Mouse (Mus musculus) liver, postnatal 0 days (tissue): ENCODE data around the gene Mymk. TPM values are rescaled to one million over a fixed set of nuclear protein-coding genes. Genes with fewer than 3 reads are reported as not detected.

ENCODE experiments used
- ATAC-seq: fragments of 200-750 bp; cut with Nextera tagmentation; 2 replicates; pipeline ENCODE4 v1.8.0; 2017; ENCODE audit warnings: mild to moderate bottlenecking, moderate library complexity
- DNase-seq: peaks from one replicate; pipeline ENCODE4 v3.0.0-alpha.2; 2016
- H3K27ac ChIP-seq: fragments of 300-500 bp; sonication (generic); 2 replicates; pipeline ENCODE4 v1.5.1; 2014; ENCODE audit warnings: antibody characterized with exemption, moderate library complexity, mild to moderate bottlenecking, low read depth
- H3K27me3 ChIP-seq: fragments of 300-500 bp; sonication (generic); 2 replicates; pipeline ENCODE4 v1.6.1; 2014; ENCODE audit warnings: low read length, control low read depth, mixed read lengths; ENCODE audit not compliant: insufficient read depth
- H3K36me3 ChIP-seq: fragments of 300-500 bp; sonication (generic); replicated peaks from 2 replicates; pipeline ENCODE4 v1.6.1; 2014; ENCODE audit warnings: mild to moderate bottlenecking, control low read depth, low read length, moderate library complexity, mixed read lengths; ENCODE audit not compliant: insufficient read depth
- H3K4me1 ChIP-seq: fragments of 300-500 bp; sonication (generic); 2 replicates; pipeline ENCODE4 v1.6.1; 2014; ENCODE audit warnings: antibody characterized with exemption, mild to moderate bottlenecking, control low read depth; ENCODE audit not compliant: insufficient read depth
- H3K4me2 ChIP-seq: fragments of 300-500 bp; sonication (generic); 2 replicates; pipeline ENCODE4 v1.6.1; 2014; ENCODE audit warnings: low read depth, mild to moderate bottlenecking, low read length, moderate library complexity, mixed read lengths
- H3K4me3 ChIP-seq: fragments of 300-500 bp; sonication (generic); 2 replicates; pipeline ENCODE4 v1.5.1; 2014; ENCODE audit warnings: low read depth, low read length
- H3K9ac ChIP-seq: fragments of 300-500 bp; sonication (generic); replicated peaks from 2 replicates; pipeline ENCODE4 v1.6.1; 2014; ENCODE audit warnings: mild to moderate bottlenecking, moderate library complexity
- H3K9me3 ChIP-seq: fragments of 300-500 bp; sonication (generic); 2 replicates; pipeline ENCODE4 v1.6.1; 2016; ENCODE audit warnings: mild to moderate bottlenecking, control low read depth, low read length, mixed read lengths
- CTCF ChIP-seq: sonication (generic); IDR thresholded peaks from 2 replicates; pipeline ENCODE4 v1.5.1; 2016; ENCODE audit warnings: antibody characterized with exemption, low read depth
- EP300 ChIP-seq: IDR thresholded peaks from 2 replicates; pipeline ENCODE4 v1.6.1; 2016; ENCODE audit warnings: antibody characterized with exemption, low read depth, mild to moderate bottlenecking
- WGBS: fragments of 180-500 bp; shearing (Covaris S2); extraction: QIAGEN DNeasy Blood & Tissue Kit; methylation state at CpG from one replicate; pipeline ENCODE4 v1.1.7; 2014; ENCODE audit not compliant: insufficient replicate concordance; 5-methylcytosine and 5-hydroxymethylcytosine counted together
- polyA plus RNA-seq: library from polyadenylated mRNA; unstranded; fragments of >200 nt; fragmentation: Nextera tagmentation; extraction: Ambion mirVana; gene quantifications from 2 replicates; pipeline ENCODE4 v1.2.1, GENCODE M21; 2015

Gene Mymk
- polyA plus RNA-seq, 1 experiment from 2014 or later = not detected

GRCm38 (mm10) chr2:27036003-27036402 is 36.0 kb downstream of the Mymk start:
- H3K4me1 ChIP-seq = no peaks in the 10 kb centered on the region
- H3K27ac ChIP-seq = no peak overlapping the region
- H3K36me3 ChIP-seq = no peaks in the 10 kb centered on the region
- TF ChIP-seq CTCF (no peak), EP300 (no peak)
- no peak overlapping the region for H3K4me2 ChIP-seq
- no peaks in the 10 kb centered on the region for H3K27me3 ChIP-seq
- H3K4me3 ChIP-seq = no peak overlapping the region
- H3K9ac ChIP-seq = no peak overlapping the region
- no peak for ATAC-seq
- no peak for DNase-seq
- no peaks in the 10 kb centered on the region for H3K9me3 ChIP-seq
- whole genome bisulfite sequencing = 47% methylated on average over 3 of the region's 3 CpGs

GRCm38 (mm10) chr2:27032361-27032760 is 39.6 kb downstream of the Mymk start:
- Histone ChIP-seq H3K9me3 (no peaks in the 10 kb centered on the region), H3K27ac (no peak overlapping the region), H3K4me2 (no peak overlapping the region), H3K9ac (no peak overlapping the region), H3K27me3 (no peaks in the 10 kb centered on the region), H3K4me3 (no peak overlapping the region), H3K36me3 (no peaks in the 10 kb centered on the region), H3K4me1 (peaks cover 10% of the 10 kb centered on the region; the same call in 1 of the 2 replicates)
- 59% methylated on average over 2 of the region's 2 CpGs for WGBS
- DNase-seq = no peak
- no peak for ATAC-seq
- TF ChIP-seq CTCF (peak; percentile 25), EP300 (no peak)

GRCm38 (mm10) chr2:27028437-27029015 is 43.5 kb downstream of the Mymk start:
- 28% methylated on average over 4 of the region's 4 CpGs for WGBS
- no peaks in the 10 kb centered on the region for H3K9me3 ChIP-seq
- peak overlapping the region; percentile 40; the same call in 1 of the 2 replicates for H3K27ac ChIP-seq
- H3K4me3 ChIP-seq = peak overlapping the region; percentile 11; the same call in 1 of the 2 replicates
- DNase-seq (no peak), ATAC-seq (no peak)
- H3K4me1 ChIP-seq = peaks cover 21% of the 10 kb centered on the region
- H3K9ac ChIP-seq = no peak overlapping the region
- TF ChIP-seq EP300 (no peak), CTCF (no peak)
- H3K4me2 ChIP-seq = peak overlapping the region; percentile 61
- H3K27me3 ChIP-seq = no peaks in the 10 kb centered on the region
- no peaks in the 10 kb centered on the region for H3K36me3 ChIP-seq

- peak; percentile 85 for DNase-seq
- peak within 1 kb of the TSS; percentile 40; the same call in 1 of the 2 replicates for H3K27ac ChIP-seq
- 4% methylated on average over 38 of the region's 38 CpGs for WGBS
- no peak for TF ChIP-seq EP300
- no peak for TF ChIP-seq CTCF
- H3K9ac ChIP-seq = no peak within 1 kb of the TSS
- no peaks in the 10 kb centered on the region for H3K9me3 ChIP-seq
- H3K36me3 ChIP-seq = no peaks in the 10 kb centered on the region
- peaks cover 21% of the 10 kb centered on the region for H3K4me1 ChIP-seq
- peak within 1 kb of the TSS; percentile 11; the same call in 1 of the 2 replicates for H3K4me3 ChIP-seq
- no peaks in the 10 kb centered on the region for H3K27me3 ChIP-seq
- ATAC-seq = peak; percentile 87
- H3K4me2 ChIP-seq = peak within 1 kb of the TSS; percentile 61
Measured at GRCm38 (mm10) chr2:27027618-27028436, 44.2 kb downstream of the Mymk start, which contains the start of gene Slc2a6. Gene Slc2a6 (minus strand): TSS chr2:27027998.

GRCm38 (mm10) chr2:27026857-27027617 is 44.9 kb downstream of the Mymk start:
- DNase-seq (no peak), ATAC-seq (no peak)
- Histone ChIP-seq H3K27me3 (no peaks in the 10 kb centered on the region), H3K9ac (no peak overlapping the region), H3K4me1 (peaks cover 21% of the 10 kb centered on the region), H3K4me2 (peak overlapping the region; percentile 61), H3K36me3 (no peaks in the 10 kb centered on the region), H3K9me3 (no peaks in the 10 kb centered on the region), H3K4me3 (no peak overlapping the region), H3K27ac (no peak overlapping the region)
- TF ChIP-seq EP300 = no peak
- no peak for TF ChIP-seq CTCF
- WGBS = 52% methylated on average over 10 of the region's 10 CpGs

GRCm38 (mm10) chr2:27026332-27026731 is 45.6 kb downstream of the Mymk start:
- Histone ChIP-seq H3K4me1 (peaks cover 21% of the 10 kb centered on the region), H3K36me3 (no peaks in the 10 kb centered on the region), H3K9ac (no peak overlapping the region), H3K4me2 (no peak overlapping the region), H3K27me3 (no peaks in the 10 kb centered on the region), H3K9me3 (no peaks in the 10 kb centered on the region), H3K4me3 (no peak overlapping the region), H3K27ac (no peak overlapping the region)
- DNase-seq (no peak), ATAC-seq (no peak)
- TF ChIP-seq EP300 = no peak
- TF ChIP-seq CTCF = no peak
- WGBS = 83% methylated on average over 3 of the region's 3 CpGs
